Mouse (Mus musculus) inflammation-experienced regulatory T-cells, adult 6 months (primary cell): Measurements from ENCODE around the gene Fbxo41. TPM values are rescaled to one million over a fixed set of nuclear protein-coding genes. Genes with fewer than 3 reads are reported as not detected.

Experiments
- ATAC-seq: one replicate; pipeline ENCODE4 v1.8.0; 2017
- polyA plus RNA-seq, 3 experiments: library from polyadenylated mRNA; unstranded; fragments of 100-300 nt; shearing (Covaris generic); gene quantifications; one replicate each; pipeline ENCODE4 v1.2.1; 2017

The Fbxo41 gene
- under 1 TPM in 2 of 3 experiments, not detected in 1; 0.11 to 0.38 TPM for polyA plus RNA-seq

GRCm38 (mm10) chr6:85502911-85503250 lies at the start of gene Fbxo41:
Gene Fbxo41 (minus strand): TSS chr6:85502994.
- ATAC-seq: no peak

- ATAC-seq: no peak
Measured at GRCm38 (mm10) chr6:85547642-85548041, 44.8 kb upstream of the Fbxo41 start.

GRCm38 (mm10) chr6:85544251-85544881 lies 41.6 kb upstream of the Fbxo41 start:
- ATAC-seq: no peak

- ATAC-seq: no peak
Measured at GRCm38 (mm10) chr6:85543351-85544175, 40.8 kb upstream of the Fbxo41 start.

GRCm38 (mm10) chr6:85522825-85523224 lies 20.0 kb upstream of the Fbxo41 start:
- ATAC-seq: no peak

GRCm38 (mm10) chr6:85522026-85522425 lies 19.2 kb upstream of the Fbxo41 start:
- no peak for ATAC-seq

- no peak for ATAC-seq
Measured at GRCm38 (mm10) chr6:85518091-85518693, 15.4 kb upstream of the Fbxo41 start.

GRCm38 (mm10) chr6:85515941-85516340 lies 13.1 kb upstream of the Fbxo41 start:
- ATAC-seq: no peak

- ATAC-seq: peak; percentile 89
Measured at GRCm38 (mm10) chr6:85513531-85513910, 10.7 kb upstream of the Fbxo41 start, which contains the start of gene Egr4. Gene Egr4 (minus strand): TSS chr6:85513589.

- peak; percentile 11 for ATAC-seq
Measured at GRCm38 (mm10) chr6:85512577-85513530, 10.1 kb upstream of the Fbxo41 start.

- no peak for ATAC-seq
Measured at GRCm38 (mm10) chr6:85512056-85512440, 9.3 kb upstream of the Fbxo41 start.

- ATAC-seq: no peak
Measured at GRCm38 (mm10) chr6:85511286-85512055, 8.7 kb upstream of the Fbxo41 start.

GRCm38 (mm10) chr6:85510476-85510875 lies 7.7 kb upstream of the Fbxo41 start:
- ATAC-seq: no peak

- ATAC-seq: no peak
Measured at GRCm38 (mm10) chr6:85508602-85509001, 5.8 kb upstream of the Fbxo41 start.

GRCm38 (mm10) chr6:85504908-85505307 lies 2.1 kb upstream of the Fbxo41 start:
- no peak for ATAC-seq

- no peak for ATAC-seq
Measured at GRCm38 (mm10) chr6:85502103-85502910, 487 bp downstream of the Fbxo41 start.

- ATAC-seq: no peak
Measured at GRCm38 (mm10) chr6:85501571-85502102, 1.2 kb downstream of the Fbxo41 start.

GRCm38 (mm10) chr6:85500416-85500815 lies 2.4 kb downstream of the Fbxo41 start:
- ATAC-seq: no peak

- no peak for ATAC-seq
Measured at GRCm38 (mm10) chr6:85498147-85498546, 4.6 kb downstream of the Fbxo41 start.

- ATAC-seq: no peak
Measured at GRCm38 (mm10) chr6:85496976-85497375, 5.8 kb downstream of the Fbxo41 start.

GRCm38 (mm10) chr6:85491606-85492005 lies 11.2 kb downstream of the Fbxo41 start:
- ATAC-seq: no peak
